Mouse (Mus musculus) CH12F3 (cell line): Measurements from ENCODE around the gene Gm49380.

ENCODE experiments used
- in situ Hi-C: fragments of 300-500 bp; cut with MboI; formaldehyde crosslinking; loops from 2 replicates; pipeline ENCODE4 v1.14.3; 2020; ENCODE audit warnings: low sequenced_read_pairs

Gm49380 gene

DNA sequence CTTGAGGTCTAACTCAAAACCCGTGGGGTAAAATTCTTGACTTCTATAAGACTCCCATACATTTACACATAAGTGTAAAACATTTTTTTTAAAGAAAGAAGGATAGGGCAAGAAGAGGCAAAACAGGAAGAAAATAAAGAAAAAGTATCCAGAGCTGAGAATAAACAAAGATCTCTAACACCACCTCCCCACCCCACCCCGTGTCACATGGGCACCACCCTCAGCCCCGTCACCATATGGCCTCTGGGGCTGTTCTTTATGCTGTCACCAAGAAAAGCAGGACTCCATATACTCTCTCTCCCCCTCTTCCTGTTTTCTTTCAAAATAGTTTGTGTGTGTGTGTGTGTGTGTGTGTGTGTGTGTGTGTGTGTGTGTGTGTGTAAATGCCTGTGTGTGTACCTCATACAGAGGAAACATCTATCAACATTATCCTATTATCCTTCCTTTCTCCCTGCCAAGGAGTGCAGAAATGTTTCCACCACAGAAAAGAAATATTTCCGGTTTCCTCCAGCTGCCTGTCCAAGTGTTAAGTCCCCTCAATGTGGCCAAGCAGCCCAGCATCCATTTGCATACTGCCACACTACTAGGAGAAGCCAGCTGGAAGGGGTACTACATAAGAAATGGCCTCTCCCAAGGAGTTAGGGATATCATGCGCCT, 83.6 kb downstream of the Gm49380 start:
- in situ Hi-C loops = no loop called here

- in situ Hi-C loops = no loop called here
These were observed 89.2 kb downstream of the Gm49380 start for GRCm38 (mm10) chr9:44024096-44024495.

DNA sequence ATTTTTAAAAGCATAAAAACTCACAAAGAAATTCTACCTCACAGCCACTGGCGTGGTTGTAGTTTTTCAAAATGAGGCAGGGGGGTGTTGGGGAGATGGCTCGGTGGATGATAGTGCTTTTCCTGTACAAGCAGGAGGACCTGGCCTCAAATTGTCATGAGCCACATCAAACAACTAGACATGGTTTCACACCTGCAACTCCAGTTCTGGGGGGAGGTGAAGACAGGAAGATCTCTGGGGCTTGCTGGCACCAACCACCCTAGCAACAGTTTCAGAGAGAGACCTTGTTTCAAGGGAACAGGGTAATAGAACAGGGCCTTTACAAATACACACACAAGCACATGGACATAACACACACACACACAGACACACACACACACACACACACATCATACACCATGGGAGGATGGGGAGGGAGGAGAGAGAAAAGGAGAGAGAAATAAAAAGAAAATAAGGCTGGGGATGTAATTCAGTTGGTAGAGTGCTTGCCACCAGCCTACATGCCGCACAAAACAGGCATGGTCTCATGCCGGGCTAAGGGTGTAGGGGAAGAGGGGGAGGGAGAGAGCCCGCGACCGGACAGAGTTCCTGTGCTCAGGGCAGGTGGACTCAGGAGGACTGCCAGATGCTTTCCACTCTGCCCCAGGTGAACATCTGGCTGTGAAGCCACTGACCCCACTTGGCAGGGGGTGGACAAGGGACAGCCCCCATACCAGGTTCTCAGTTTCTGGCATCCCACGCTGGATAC, 91.0 kb downstream of the Gm49380 start:
- in situ Hi-C loops = no loop called here

DNA sequence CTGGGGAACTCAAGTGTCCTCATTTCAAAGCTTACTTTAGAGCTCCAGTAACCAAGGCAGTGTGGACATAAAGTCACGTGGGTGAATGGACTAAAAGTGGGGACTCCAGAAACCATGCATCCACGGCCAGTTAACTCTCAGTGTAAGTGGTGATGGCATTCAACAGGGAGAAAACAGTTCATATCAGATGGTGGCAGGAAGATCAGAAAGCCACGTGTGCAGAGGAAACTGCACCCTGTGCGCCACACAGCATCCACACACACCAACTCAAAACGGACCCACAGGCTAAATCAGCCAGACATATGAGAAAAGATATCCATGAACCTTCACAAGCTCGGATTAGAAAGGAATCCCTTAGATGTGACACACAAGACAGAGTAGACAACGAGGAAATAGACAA, 93.3 kb downstream of the Gm49380 start:
- in situ Hi-C loops = no loop called here

- in situ Hi-C loops = no loop called here
These were observed 95.5 kb downstream of the Gm49380 start for GRCm38 (mm10) chr9:44017846-44018245.
